Mouse (Mus musculus) CH12.LX (cell line): Measurements from ENCODE around the gene E2f7. TPM values are rescaled to one million over a fixed set of nuclear protein-coding genes. Genes with fewer than 3 reads are reported as not detected.

Experiments used
- DNase-seq: peaks from one replicate; pipeline ENCODE4 v3.0.0-alpha.2; 2013; ENCODE audit errors: extremely low read depth
- H3K27ac ChIP-seq: 2 replicates; pipeline ENCODE4 v1.5.1; 2012; ENCODE audit warnings: low read depth, mild to moderate bottlenecking, control low read depth, moderate library complexity; ENCODE audit not compliant: insufficient read depth
- H3K27me3 ChIP-seq: replicated peaks from 2 replicates; pipeline ENCODE3; 2012; ENCODE audit warnings: inconsistent platforms
- H3K36me3 ChIP-seq, 2 experiments: replicated peaks in 1 of 2; 2 replicates each; pipeline versions ENCODE3 to v1.6.1; 2012; ENCODE audit warnings: inconsistent platforms in 1 of 2, low read length in 1 of 2, mild to moderate bottlenecking in 1 of 2, mixed read lengths in 1 of 2, moderate library complexity in 1 of 2; ENCODE audit not compliant: control insufficient read depth in 1 of 2, insufficient read depth in 1 of 2
- H3K4me1 ChIP-seq, 2 experiments: 2 replicates each; pipeline ENCODE4 v1.6.1; 2012; ENCODE audit warnings: inconsistent platforms in 1 of 2, moderate library complexity in 1 of 2; ENCODE audit not compliant: insufficient read depth in 2 of 2, control insufficient read depth in 1 of 2
- H3K4me2 ChIP-seq: 2 replicates; pipeline ENCODE4 v1.6.1; 2012; ENCODE audit warnings: low read depth, mild to moderate bottlenecking, control low read depth; ENCODE audit not compliant: poor library complexity, insufficient read depth, severe bottlenecking
- H3K4me3 ChIP-seq, 3 experiments: fragments of 150-350 bp in 1 of 3; sonication (generic) in 1 of 3; replicated peaks in 1 of 3; 2 replicates each; pipeline versions ENCODE3 to v1.5.1; 2011 to 2012; ENCODE audit warnings: low read depth in 2 of 3, low read length in 2 of 3, mild to moderate bottlenecking in 2 of 3, moderate library complexity in 2 of 3, control low read depth in 1 of 3, improper control_type of control experiment in 1 of 3, inconsistent platforms in 1 of 3, mixed read lengths in 1 of 3; ENCODE audit not compliant: poor library complexity in 1 of 3
- H3K79me2 ChIP-seq: replicated peaks from 2 replicates; pipeline ENCODE4 v1.6.1; 2012; ENCODE audit warnings: mild to moderate bottlenecking, moderate library complexity; ENCODE audit not compliant: control insufficient read depth, poor library complexity, insufficient read depth, severe bottlenecking; ENCODE audit errors: extremely low read depth
- H3K9ac ChIP-seq: 2 replicates; pipeline ENCODE4 v1.6.1; 2012; ENCODE audit warnings: low read depth, mild to moderate bottlenecking, control low read depth, moderate library complexity; ENCODE audit not compliant: insufficient read depth
- H3K9me3 ChIP-seq: replicated peaks from 2 replicates; pipeline ENCODE3; 2012; ENCODE audit warnings: low read length, inconsistent platforms, mixed read lengths
- BHLHE40 ChIP-seq: IDR thresholded peaks from 2 replicates; pipeline ENCODE4 v1.6.1; 2011; ENCODE audit warnings: mild to moderate bottlenecking, low read depth, low read length, improper control_type of control experiment
- CHD1 ChIP-seq: IDR thresholded peaks from 2 replicates; pipeline ENCODE4 v1.6.1; 2012; ENCODE audit warnings: low read depth, low read length, improper control_type of control experiment, inconsistent platforms
- E2F4 ChIP-seq: IDR thresholded peaks from 2 replicates; pipeline ENCODE4 v1.6.1; 2011; ENCODE audit warnings: low read depth, low read length, improper control_type of control experiment; ENCODE audit not compliant: insufficient replicate concordance
- ELF1 ChIP-seq: IDR thresholded peaks from 2 replicates; pipeline ENCODE4 v1.6.1; 2014; ENCODE audit warnings: low read depth, mild to moderate bottlenecking, inconsistent platforms, low read length, improper control_type of control experiment
- EP300 ChIP-seq: IDR thresholded peaks from 2 replicates; pipeline ENCODE4 v1.6.1; 2011; ENCODE audit warnings: low read length, improper control_type of control experiment
- GABPA ChIP-seq: IDR thresholded peaks from 2 replicates; pipeline ENCODE4 v1.6.1; 2012; ENCODE audit warnings: low read depth, low read length, improper control_type of control experiment, inconsistent platforms; ENCODE audit not compliant: insufficient replicate concordance
- HCFC1 ChIP-seq: IDR thresholded peaks from 2 replicates; pipeline ENCODE4 v1.6.1; 2012; ENCODE audit warnings: low read depth, mild to moderate bottlenecking, inconsistent platforms, low read length, improper control_type of control experiment
- JUN ChIP-seq: IDR thresholded peaks from 2 replicates; pipeline ENCODE4 v1.6.1; 2011; ENCODE audit warnings: low read depth, mild to moderate bottlenecking, low read length, improper control_type of control experiment, moderate library complexity; ENCODE audit not compliant: insufficient read depth
- JUND ChIP-seq: conservative IDR thresholded peaks from 2 replicates; pipeline ENCODE4 v1.6.1; 2011; ENCODE audit warnings: low read depth, low read length, improper control_type of control experiment
- MAX ChIP-seq: IDR thresholded peaks from 2 replicates; pipeline ENCODE4 v1.6.1; 2011; ENCODE audit warnings: low read length, improper control_type of control experiment
- MAZ ChIP-seq: IDR thresholded peaks from 2 replicates; pipeline ENCODE4 v1.6.1; 2012; ENCODE audit warnings: low read depth, mild to moderate bottlenecking, inconsistent platforms, low read length, improper control_type of control experiment, moderate library complexity
- MXI1 ChIP-seq: IDR thresholded peaks from 2 replicates; pipeline ENCODE4 v1.6.1; 2011; ENCODE audit warnings: mild to moderate bottlenecking, low read depth, low read length, improper control_type of control experiment
- MYC ChIP-seq: IDR thresholded peaks from 2 replicates; pipeline ENCODE4 v1.6.1; 2011; ENCODE audit warnings: low read depth, mild to moderate bottlenecking, improper control_type of control experiment, low read length
- NELFE ChIP-seq: IDR thresholded peaks from 2 replicates; pipeline ENCODE4 v1.6.1; 2011; ENCODE audit warnings: low read depth, low read length, improper control_type of control experiment
- NRF1 ChIP-seq: IDR thresholded peaks from 2 replicates; pipeline ENCODE4 v1.6.1; 2014; ENCODE audit warnings: low read depth, mild to moderate bottlenecking, inconsistent platforms, low read length, improper control_type of control experiment, moderate library complexity
- RAD21 ChIP-seq: IDR thresholded peaks from 2 replicates; pipeline ENCODE4 v1.6.1; 2011; ENCODE audit warnings: low read depth, mild to moderate bottlenecking, low read length, improper control_type of control experiment, moderate library complexity
- RCOR1 ChIP-seq: conservative IDR thresholded peaks from 2 replicates; pipeline ENCODE4 v1.6.1; 2012; ENCODE audit warnings: low read depth, mild to moderate bottlenecking, inconsistent platforms, low read length, improper control_type of control experiment
- SIN3A ChIP-seq: IDR thresholded peaks from 2 replicates; pipeline ENCODE4 v1.6.1; 2012; ENCODE audit warnings: low read length, improper control_type of control experiment, inconsistent platforms
- TBP ChIP-seq: conservative IDR thresholded peaks from 2 replicates; pipeline ENCODE4 v1.6.1; 2011; ENCODE audit warnings: low read depth, low read length, improper control_type of control experiment
- USF1 ChIP-seq: IDR thresholded peaks from 2 replicates; pipeline ENCODE4 v1.6.1; 2014; ENCODE audit warnings: low read depth, mild to moderate bottlenecking, inconsistent platforms, low read length, improper control_type of control experiment
- USF2 ChIP-seq: conservative IDR thresholded peaks from 2 replicates; pipeline ENCODE4 v1.6.1; 2011; ENCODE audit warnings: low read depth, low read length, improper control_type of control experiment
- ZC3H11A ChIP-seq: IDR thresholded peaks from 2 replicates; pipeline ENCODE4 v1.6.1; 2012; ENCODE audit warnings: low read depth, mild to moderate bottlenecking, inconsistent platforms, low read length, improper control_type of control experiment
- ZKSCAN1 ChIP-seq: IDR thresholded peaks from 2 replicates; pipeline ENCODE4 v1.6.1; 2012; ENCODE audit warnings: low read depth, inconsistent platforms, low read length, improper control_type of control experiment, borderline replicate concordance
- ZNF384 ChIP-seq: IDR thresholded peaks from 2 replicates; pipeline ENCODE4 v1.6.1; 2012; ENCODE audit warnings: low read depth, low read length, improper control_type of control experiment, inconsistent platforms
- dilution Hi-C: fragments of 300-500 bp; cut with MboI; formaldehyde crosslinking; loops from 2 replicates; pipeline ENCODE4 v1.14.3; 2020; ENCODE audit warnings: low sequenced_read_pairs; ENCODE audit not compliant: extremely low pct_unique_long_range_greater_than_20kb, extremely low pct_ligation_motif_present
- in situ Hi-C: fragments of 300-500 bp; cut with MboI; formaldehyde crosslinking; loops from 3 replicates; pipeline ENCODE4 v1.14.3; 2019; ENCODE audit warnings: low sequenced_read_pairs, low pct_ligation_motif_present, low pct_unique_long_range_greater_than_20kb, mixed read lengths
- polyA plus RNA-seq: library from polyadenylated mRNA; unstranded; fragments of >175 nt; gene quantifications from 2 replicates; pipeline ENCODE4 v1.2.1, GENCODE M21; 2012; ENCODE audit warnings: low read depth; ENCODE audit not compliant: insufficient read length
- total RNA-seq, 2 experiments: library from RNA; depleted of rRNA; stranded (reverse); fragments of 300-350 nt in 1 of 2; fragments of >200 nt in 1 of 2; gene quantifications; 2 replicates each; pipeline ENCODE4 v1.2.3; 2012 to 2014

The E2f7 gene
- total and polyA plus RNA-seq, 3 experiments = 0.82 to 3.8 (median 1.1) TPM

- TF ChIP-seq EP300 (no peak), MXI1 (no peak), NRF1 (no peak), ZKSCAN1 (no peak), TBP (no peak), BHLHE40 (no peak), USF2 (no peak), SIN3A (no peak), HCFC1 (no peak), CHD1 (no peak), E2F4 (no peak), JUN (no peak), ZC3H11A (no peak), MAX (no peak), NELFE (no peak), RAD21 (no peak), ELF1 (no peak), ZNF384 (no peak)
- no peak overlapping the region for H3K4me2 ChIP-seq
- in situ Hi-C loops = no loop called here
Observed at GRCm38 (mm10) chr10:110763416-110763815, 18.2 kb downstream of the E2f7 start.

DNA sequence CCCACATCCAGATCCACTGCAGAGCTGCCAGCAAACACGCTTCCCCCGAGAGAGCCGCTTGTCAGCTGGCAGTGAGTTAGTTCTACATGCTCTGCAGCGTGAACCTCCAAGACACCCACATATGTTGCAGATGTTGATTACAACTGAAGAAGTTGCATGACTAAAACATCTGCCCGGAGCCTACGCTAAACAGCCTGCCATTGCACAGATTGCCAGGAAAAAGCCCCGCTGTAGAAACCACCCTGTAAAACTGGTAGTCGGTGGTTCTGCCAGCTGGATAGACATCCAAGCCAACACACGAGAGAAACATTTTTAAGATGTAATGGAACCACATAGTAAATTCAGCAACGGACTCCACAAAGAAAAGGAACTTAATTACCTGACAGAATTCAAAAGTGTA lies 24.3 kb downstream of the E2f7 start:
- H3K36me3 ChIP-seq = peaks cover 3 to 49% of the 10 kb centered on the region in 2 experiments
- no peaks in the 10 kb centered on the region for H3K79me2 ChIP-seq
- peaks cover 5 to 24% of the 10 kb centered on the region in 2 experiments for H3K4me1 ChIP-seq
- no peaks in the 10 kb centered on the region for H3K27me3 ChIP-seq
- no peaks in the 10 kb centered on the region for H3K9me3 ChIP-seq
- dilution Hi-C loops = no loop called here
- no peak overlapping the region for H3K9ac ChIP-seq
- no peak for TF ChIP-seq ZNF384
- TF ChIP-seq ZC3H11A = no peak
- no peak for TF ChIP-seq JUND
- no peak for TF ChIP-seq RCOR1
- TF ChIP-seq MAX = no peak
- no peak for TF ChIP-seq MAZ
- no peak for TF ChIP-seq MYC
- TF ChIP-seq ZKSCAN1 = no peak
- no peak for TF ChIP-seq GABPA
- no peak for TF ChIP-seq JUN
- no peak for TF ChIP-seq USF1
- TF ChIP-seq USF2 = no peak
- H3K4me3 ChIP-seq = no peak overlapping the region
- in situ Hi-C loops = no loop called here
- no peak overlapping the region for H3K4me2 ChIP-seq
- H3K27ac ChIP-seq = no peak overlapping the region
- no peak for DNase-seq

More at GRCm38 (mm10) chr10:110763416-110763815, 18.2 kb downstream of the E2f7 start:
- peaks cover 0 to 12% of the 10 kb centered on the region in 2 experiments; a peak in 2 of 4 replicates for H3K4me1 ChIP-seq
- H3K79me2 ChIP-seq = no peaks in the 10 kb centered on the region
- no peak overlapping the region for H3K9ac ChIP-seq
- no peak overlapping the region for H3K4me3 ChIP-seq
- H3K27me3 ChIP-seq = no peaks in the 10 kb centered on the region
- peaks cover 13 to 53% of the 10 kb centered on the region in 2 experiments for H3K36me3 ChIP-seq
- dilution Hi-C loops = no loop called here
- no peak for DNase-seq
- H3K27ac ChIP-seq = no peak overlapping the region
- no peaks in the 10 kb centered on the region for H3K9me3 ChIP-seq
